Mouse (Mus musculus) G1E (cell line): ENCODE measurements around the gene Nav1.

Experiments used
- CTCF ChIP-seq: IDR thresholded peaks from 2 replicates; pipeline ENCODE4 v1.5.1; 2012; ENCODE audit warnings: low read depth, low read length, inconsistent platforms, mixed read lengths
- GATA1 ChIP-seq: IDR thresholded peaks from 2 replicates; pipeline ENCODE4 v1.6.1; 2012; ENCODE audit warnings: borderline replicate concordance, low read length, inconsistent platforms, mixed read lengths
- POLR2AphosphoS5 ChIP-seq: IDR thresholded peaks from 2 replicates; pipeline ENCODE4 v1.6.1; 2012; ENCODE audit warnings: low read depth, low read length, inconsistent platforms; ENCODE audit not compliant: insufficient replicate concordance

DNA sequence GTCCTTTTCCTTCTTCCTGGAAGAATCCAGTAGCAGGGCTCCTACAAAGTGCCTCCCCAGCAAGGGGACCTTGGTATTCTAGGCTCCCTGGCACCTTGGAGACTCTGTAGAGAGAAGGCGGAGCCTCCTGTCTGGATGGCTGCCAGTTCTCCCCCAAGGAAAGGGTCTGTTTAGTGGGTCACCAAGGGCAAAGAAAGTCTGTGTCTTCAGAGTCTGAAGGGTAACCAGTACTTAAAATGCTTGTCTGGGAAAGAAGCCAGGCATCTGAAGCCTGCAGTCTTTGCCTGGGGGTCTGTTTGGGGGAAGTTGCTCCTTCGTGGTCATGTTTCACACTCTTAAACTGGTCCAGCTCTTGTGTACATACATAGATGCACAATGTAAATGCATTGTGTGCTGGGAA lies 29.3 kb downstream of the Nav1 start:
- no peak for TF ChIP-seq CTCF
- no peak for TF ChIP-seq GATA1
- no peak for TF ChIP-seq POLR2AphosphoS5
